Mouse (Mus musculus): ENCODE measurements around the gene A930004D18Rik.

DNA sequence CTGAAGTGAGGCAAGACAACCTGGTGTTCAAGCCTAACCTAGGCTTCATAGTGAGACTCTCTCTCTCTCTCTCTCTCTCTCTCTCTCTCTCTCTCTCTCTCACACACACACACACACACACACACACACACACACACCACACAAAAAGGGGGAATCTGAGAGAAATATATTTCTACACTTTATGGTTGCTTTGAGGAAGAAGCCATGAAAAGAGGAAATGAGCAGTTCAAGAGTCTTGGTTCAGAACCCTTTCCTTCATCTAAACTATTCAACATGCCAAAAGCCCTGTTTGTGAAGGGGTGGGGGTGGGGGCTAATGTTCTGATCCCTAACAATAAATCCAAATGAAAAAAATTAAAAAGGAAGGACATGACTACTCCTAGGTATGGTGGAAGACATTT lies 48.0 kb downstream of the A930004D18Rik start:
- TF ChIP-seq CTCF (IDR thresholded peaks at IDR 0.05; ENCODE audit: low read depth, low read length) (no peak), TAL1 (conservative IDR thresholded peaks at IDR 0.05; ENCODE audit: low read depth, low read length) (no peak), GATA1 (IDR thresholded peaks at IDR 0.05; ENCODE audit: borderline replicate concordance, low read length) (no peak), POLR2AphosphoS5 (IDR thresholded peaks at IDR 0.05; ENCODE audit: insufficient replicate concordance, low read depth, low read length) (no peak)
